Mouse (Mus musculus): ENCODE data around the gene Krt12. TPM values are rescaled to one million over a fixed set of nuclear protein-coding genes. Genes with fewer than 3 reads are reported as not detected.

Krt12 gene
- polyA plus RNA-seq, 1 experiment from 2014 or later = not detected

- Histone ChIP-seq H3K9ac (ENCODE audit: low read depth, low read length) (no peak overlapping the region), H3K4me3 (ENCODE audit: low read length) (no peak overlapping the region), H3K9me3 (ENCODE audit: control insufficient read depth, low read length) (no peaks in the 10 kb centered on the region), H3K27ac (ENCODE audit: low read length) (no peak overlapping the region), H3K4me1 (ENCODE audit: control insufficient read depth, insufficient read depth, low read length) (no peaks in the 10 kb centered on the region), H3K36me3 (ENCODE audit: control insufficient read depth, insufficient read depth, low read length) (no peaks in the 10 kb centered on the region), H3K27me3 (replicated peaks; ENCODE audit: control insufficient read depth, insufficient read depth, low read length) (no peaks in the 10 kb centered on the region), H3K4me2 (ENCODE audit: low read depth, low read length) (no peak overlapping the region)
- WGBS = 39% methylated on average over 2 of the region's 2 CpGs
- no peak for ATAC-seq
Measured at GRCm38 (mm10) chr11:99448769-99449168, 26.7 kb upstream of the Krt12 start.

DNA sequence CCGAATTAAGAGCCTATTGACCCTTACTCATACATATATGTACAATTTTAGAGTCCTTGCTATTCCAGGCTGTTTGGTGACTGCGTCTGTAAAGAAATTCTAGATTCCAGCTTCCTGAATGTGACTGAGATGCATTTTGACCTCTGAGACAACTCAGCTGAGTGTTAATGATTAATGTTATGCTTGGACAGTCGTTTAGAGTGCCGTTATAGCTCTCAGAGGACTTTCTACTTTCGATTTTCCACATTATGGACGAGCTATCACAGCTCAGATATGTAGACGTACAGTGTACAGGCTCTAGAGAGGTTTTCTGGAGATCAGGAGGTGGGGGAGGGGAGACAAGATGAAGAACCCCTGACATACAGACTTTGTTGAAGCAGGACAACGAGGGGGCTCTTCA is 19.2 kb upstream of the Krt12 start:
- peak; percentile 81 for ATAC-seq
- H3K4me2 ChIP-seq (ENCODE audit: low read depth, low read length) = peak overlapping the region; percentile 33
- no peak overlapping the region for H3K4me3 ChIP-seq (ENCODE audit: low read length)
- H3K36me3 ChIP-seq (ENCODE audit: control insufficient read depth, insufficient read depth, low read length) = no peaks in the 10 kb centered on the region
- H3K27ac ChIP-seq (ENCODE audit: low read length) = peak overlapping the region; percentile 23
- H3K27me3 ChIP-seq (replicated peaks; ENCODE audit: control insufficient read depth, insufficient read depth, low read length) = no peaks in the 10 kb centered on the region
- H3K4me1 ChIP-seq (ENCODE audit: control insufficient read depth, insufficient read depth, low read length) = peaks cover 7% of the 10 kb centered on the region; the same call in 1 of the 2 replicates
- 40% methylated on average over 8 of the region's 8 CpGs for WGBS
- no peak overlapping the region for H3K9ac ChIP-seq (ENCODE audit: low read depth, low read length)
- no peaks in the 10 kb centered on the region for H3K9me3 ChIP-seq (ENCODE audit: control insufficient read depth, low read length)

- peak; percentile 56 for ATAC-seq
- 42% methylated on average over 10 of the region's 10 CpGs for WGBS
- Histone ChIP-seq H3K9me3 (ENCODE audit: control insufficient read depth, low read length) (no peaks in the 10 kb centered on the region), H3K27ac (ENCODE audit: low read length) (peak overlapping the region; percentile 81), H3K36me3 (ENCODE audit: control insufficient read depth, insufficient read depth, low read length) (no peaks in the 10 kb centered on the region), H3K4me2 (ENCODE audit: low read depth, low read length) (no peak overlapping the region), H3K4me1 (ENCODE audit: control insufficient read depth, insufficient read depth, low read length) (peaks cover 7% of the 10 kb centered on the region; the same call in 1 of the 2 replicates), H3K27me3 (replicated peaks; ENCODE audit: control insufficient read depth, insufficient read depth, low read length) (no peaks in the 10 kb centered on the region), H3K4me3 (ENCODE audit: low read length) (no peak overlapping the region), H3K9ac (ENCODE audit: low read depth, low read length) (no peak overlapping the region)
Measured at GRCm38 (mm10) chr11:99439465-99439864, 17.4 kb upstream of the Krt12 start.

DNA sequence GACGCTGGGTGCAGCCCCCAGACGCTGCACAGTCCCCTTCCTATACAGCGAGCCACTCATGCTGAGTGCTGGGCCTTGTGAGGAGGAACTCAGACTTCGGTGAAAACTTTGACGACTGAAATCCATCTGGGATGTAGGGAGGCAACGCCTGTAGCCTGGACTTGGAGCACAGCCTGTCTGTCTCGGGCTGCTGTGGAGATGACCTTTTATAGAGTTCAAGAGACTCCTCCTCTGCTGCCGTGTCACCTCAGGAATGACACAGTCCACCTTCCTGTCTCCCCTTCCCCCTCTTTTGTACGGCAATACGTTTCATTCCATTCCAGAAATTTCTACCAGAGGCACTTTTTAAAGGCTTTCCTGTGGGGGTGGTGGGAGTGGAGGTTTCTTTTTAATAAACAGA is 15.9 kb upstream of the Krt12 start, which contains the start of gene Krt20:
Gene Krt20, minus strand, starts transcription at position 179 of the 400 bp plus-strand sequence.
- peak within 1 kb of the TSS; percentile 27; the same call in 1 of the 2 replicates for H3K4me2 ChIP-seq (ENCODE audit: low read depth, low read length)
- H3K36me3 ChIP-seq (ENCODE audit: control insufficient read depth, insufficient read depth, low read length) = no peaks in the 10 kb centered on the region
- H3K9me3 ChIP-seq (ENCODE audit: control insufficient read depth, low read length) = no peaks in the 10 kb centered on the region
- peaks cover 7% of the 10 kb centered on the region; the same call in 1 of the 2 replicates for H3K4me1 ChIP-seq (ENCODE audit: control insufficient read depth, insufficient read depth, low read length)
- peak within 1 kb of the TSS; percentile 50 for H3K9ac ChIP-seq (ENCODE audit: low read depth, low read length)
- ATAC-seq = no peak; the same call in 1 of the 2 replicates
- H3K27me3 ChIP-seq (replicated peaks; ENCODE audit: control insufficient read depth, insufficient read depth, low read length) = no peaks in the 10 kb centered on the region
- H3K27ac ChIP-seq (ENCODE audit: low read length) = peak within 1 kb of the TSS; percentile 81
- WGBS = 24% methylated on average over 10 of the region's 10 CpGs
- peak within 1 kb of the TSS; percentile 37 for H3K4me3 ChIP-seq (ENCODE audit: low read length)

GRCm38 (mm10) chr11:99436625-99437024 is 14.6 kb upstream of the Krt12 start:
- Histone ChIP-seq H3K4me3 (ENCODE audit: low read length) (peak overlapping the region; percentile 25; the same call in 1 of the 2 replicates), H3K9ac (ENCODE audit: low read depth, low read length) (no peak overlapping the region), H3K27ac (ENCODE audit: low read length) (peak overlapping the region; percentile 20; the same call in 1 of the 2 replicates), H3K4me1 (ENCODE audit: control insufficient read depth, insufficient read depth, low read length) (peaks cover 7% of the 10 kb centered on the region; the same call in 1 of the 2 replicates), H3K4me2 (ENCODE audit: low read depth, low read length) (peak overlapping the region; percentile 23; the same call in 1 of the 2 replicates), H3K36me3 (ENCODE audit: control insufficient read depth, insufficient read depth, low read length) (no peaks in the 10 kb centered on the region), H3K9me3 (ENCODE audit: control insufficient read depth, low read length) (no peaks in the 10 kb centered on the region), H3K27me3 (replicated peaks; ENCODE audit: control insufficient read depth, insufficient read depth, low read length) (no peaks in the 10 kb centered on the region)
- peak; percentile 75 for ATAC-seq
- WGBS = 48% methylated on average over 4 of the region's 4 CpGs

- H3K36me3 ChIP-seq (ENCODE audit: control insufficient read depth, insufficient read depth, low read length) = 0 out of 2 replicates have a peak, but pooled peaks cover 3% of the 10 kb centered on the region
- no peaks in the 10 kb centered on the region for H3K9me3 ChIP-seq (ENCODE audit: control insufficient read depth, low read length)
- no peak overlapping the region for H3K9ac ChIP-seq (ENCODE audit: low read depth, low read length)
- no peaks in the 10 kb centered on the region for H3K27me3 ChIP-seq (replicated peaks; ENCODE audit: control insufficient read depth, insufficient read depth, low read length)
- no peak overlapping the region for H3K27ac ChIP-seq (ENCODE audit: low read length)
- H3K4me1 ChIP-seq (ENCODE audit: control insufficient read depth, insufficient read depth, low read length) = no peaks in the 10 kb centered on the region
- ATAC-seq = no peak
- WGBS = 55% methylated on average over 12 of the region's 12 CpGs
- no peak overlapping the region for H3K4me2 ChIP-seq (ENCODE audit: low read depth, low read length)
- no peak overlapping the region for H3K4me3 ChIP-seq (ENCODE audit: low read length)
Measured at GRCm38 (mm10) chr11:99430670-99431069, 8.6 kb upstream of the Krt12 start.

DNA sequence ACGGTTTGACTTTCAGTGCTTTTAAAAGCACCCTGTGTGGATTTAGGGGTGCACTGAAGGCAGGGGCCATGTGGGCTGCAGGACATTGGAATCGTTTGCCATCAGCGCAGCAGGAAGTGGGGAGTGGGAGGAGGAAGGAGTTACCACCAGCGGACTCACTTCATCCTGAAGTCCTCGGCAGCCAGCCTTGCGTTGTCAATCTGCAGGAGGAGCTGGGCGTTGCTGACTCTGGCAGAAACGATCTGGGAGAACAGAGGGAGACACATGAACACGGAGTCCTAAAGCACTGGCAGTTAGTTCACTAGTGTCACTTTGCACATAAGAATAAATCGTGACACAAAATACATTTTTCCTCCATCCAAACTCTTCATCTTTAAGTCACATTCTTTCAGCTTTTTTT is 1.5 kb downstream of the Krt12 start:
- no peak overlapping the region for H3K27ac ChIP-seq (ENCODE audit: low read length)
- no peaks in the 10 kb centered on the region for H3K36me3 ChIP-seq (ENCODE audit: control insufficient read depth, insufficient read depth, low read length)
- H3K4me1 ChIP-seq (ENCODE audit: control insufficient read depth, insufficient read depth, low read length) = no peaks in the 10 kb centered on the region
- no peak overlapping the region for H3K9ac ChIP-seq (ENCODE audit: low read depth, low read length)
- whole genome bisulfite sequencing = 49% methylated on average over 10 of the region's 10 CpGs
- ATAC-seq = no peak
- no peak overlapping the region for H3K4me2 ChIP-seq (ENCODE audit: low read depth, low read length)
- H3K9me3 ChIP-seq (ENCODE audit: control insufficient read depth, low read length) = no peaks in the 10 kb centered on the region
- no peaks in the 10 kb centered on the region for H3K27me3 ChIP-seq (replicated peaks; ENCODE audit: control insufficient read depth, insufficient read depth, low read length)
- no peak overlapping the region for H3K4me3 ChIP-seq (ENCODE audit: low read length)

GRCm38 (mm10) chr11:99417819-99418218 is 4.2 kb downstream of the Krt12 start:
- H3K4me2 ChIP-seq (ENCODE audit: low read depth, low read length) = no peak overlapping the region
- no peaks in the 10 kb centered on the region for H3K27me3 ChIP-seq (replicated peaks; ENCODE audit: control insufficient read depth, insufficient read depth, low read length)
- H3K27ac ChIP-seq (ENCODE audit: low read length) = no peak overlapping the region
- 70% methylated on average over 16 of the region's 16 CpGs for WGBS
- no peaks in the 10 kb centered on the region for H3K9me3 ChIP-seq (ENCODE audit: control insufficient read depth, low read length)
- H3K4me3 ChIP-seq (ENCODE audit: low read length) = no peak overlapping the region
- H3K36me3 ChIP-seq (ENCODE audit: control insufficient read depth, insufficient read depth, low read length) = no peaks in the 10 kb centered on the region
- ATAC-seq = no peak
- no peak overlapping the region for H3K9ac ChIP-seq (ENCODE audit: low read depth, low read length)
- peaks cover 9% of the 10 kb centered on the region; the same call in 1 of the 2 replicates for H3K4me1 ChIP-seq (ENCODE audit: control insufficient read depth, insufficient read depth, low read length)

DNA sequence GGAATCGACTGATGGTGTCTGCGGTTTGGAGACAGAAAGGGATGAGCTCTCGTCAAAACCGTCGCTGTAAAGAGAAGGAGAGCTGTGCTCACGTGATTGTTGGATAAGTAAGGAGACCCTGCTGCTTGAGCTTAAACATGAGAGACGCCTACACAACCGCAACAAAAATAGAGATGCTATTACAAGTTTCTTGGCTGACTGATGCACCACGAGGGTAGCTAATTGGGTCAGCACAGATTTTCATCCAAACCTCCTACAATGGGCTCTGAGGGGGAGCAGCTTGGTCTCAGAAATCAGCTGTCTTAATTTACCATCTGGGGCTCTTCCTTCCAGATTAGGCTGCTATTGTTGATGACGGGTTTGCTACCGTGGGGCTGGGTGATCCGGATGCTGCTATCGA is 5.2 kb downstream of the Krt12 start:
- H3K9ac ChIP-seq (ENCODE audit: low read depth, low read length) = no peak overlapping the region
- no peak overlapping the region for H3K4me3 ChIP-seq (ENCODE audit: low read length)
- H3K27ac ChIP-seq (ENCODE audit: low read length) = no peak overlapping the region
- 85% methylated on average over 13 of the region's 13 CpGs for WGBS
- H3K4me1 ChIP-seq (ENCODE audit: control insufficient read depth, insufficient read depth, low read length) = peaks cover 9% of the 10 kb centered on the region; the same call in 1 of the 2 replicates
- no peaks in the 10 kb centered on the region for H3K9me3 ChIP-seq (ENCODE audit: control insufficient read depth, low read length)
- no peaks in the 10 kb centered on the region for H3K27me3 ChIP-seq (replicated peaks; ENCODE audit: control insufficient read depth, insufficient read depth, low read length)
- no peak overlapping the region for H3K4me2 ChIP-seq (ENCODE audit: low read depth, low read length)
- no peaks in the 10 kb centered on the region for H3K36me3 ChIP-seq (ENCODE audit: control insufficient read depth, insufficient read depth, low read length)
- ATAC-seq = no peak

All from intestine, embryonic 16.5 days (tissue).